Mouse (Mus musculus) testis, adult 2 months (tissue): ENCODE measurements around the gene Ulk4.

Experiments
- CTCF ChIP-seq: fragments of 200-500 bp; IDR thresholded peaks from 2 replicates; pipeline ENCODE4 v1.5.1; 2012; ENCODE audit warnings: low read depth, mild to moderate bottlenecking, inconsistent platforms, low read length, moderate library complexity; ENCODE audit not compliant: control insufficient read depth, insufficient read depth, insufficient replicate concordance
- POLR2A ChIP-seq: fragments of 200-500 bp; IDR thresholded peaks from 2 replicates; pipeline ENCODE4 v1.6.1; 2012; ENCODE audit warnings: low read depth, mild to moderate bottlenecking, inconsistent platforms, low read length, moderate library complexity; ENCODE audit not compliant: control insufficient read depth

GRCm38 (mm10) chr9:121250854-121251253 lies 26.1 kb downstream of the Ulk4 start:
- no peak for TF ChIP-seq POLR2A
- TF ChIP-seq CTCF = no peak
